Mouse (Mus musculus): Measurements from ENCODE around the gene Prtn3. TPM values are rescaled to one million over a fixed set of nuclear protein-coding genes. Genes with fewer than 3 reads are reported as not detected.

Gene Prtn3
- polyA plus RNA-seq, 1 experiment from 2014 or later = 64.6 TPM

DNA sequence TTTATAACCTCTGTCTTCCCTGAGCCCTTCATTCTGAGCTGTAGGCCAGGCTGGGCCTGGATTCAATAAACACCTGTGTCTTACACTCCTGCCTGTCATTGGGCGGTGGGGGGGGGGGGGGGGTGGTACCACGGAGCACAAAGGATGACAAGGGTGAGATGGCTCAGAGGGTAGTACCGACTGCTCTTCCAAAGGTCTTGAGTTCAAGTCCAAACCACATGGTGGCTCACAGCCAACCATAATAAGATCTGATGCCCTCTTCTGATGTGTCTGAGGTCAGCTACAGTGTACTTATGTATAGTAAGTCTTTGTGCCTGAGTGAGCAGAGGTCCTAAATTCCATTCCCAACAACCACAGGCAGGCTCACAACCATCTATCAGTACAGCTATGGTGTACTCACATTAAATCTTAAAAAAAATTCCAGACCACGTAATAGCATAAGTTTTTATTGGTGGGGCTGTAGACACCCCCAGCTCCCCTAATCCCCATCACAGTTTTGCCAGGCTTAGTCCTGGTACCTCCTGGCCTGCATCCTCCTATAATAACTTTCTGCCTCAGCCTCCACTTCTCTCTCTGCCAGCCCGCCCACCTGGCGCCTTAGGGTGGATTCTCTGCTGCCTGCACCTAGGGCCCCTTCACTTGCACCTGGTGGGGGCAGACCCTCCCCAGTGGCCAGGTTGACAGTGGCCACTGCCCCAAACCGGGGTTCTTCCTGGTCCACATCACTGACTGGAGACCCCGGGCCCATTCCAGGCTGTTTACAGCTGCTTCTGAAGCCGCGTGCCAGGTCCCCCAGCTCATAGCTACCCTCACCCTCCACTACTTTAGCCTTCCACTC is 9.7 kb upstream of the Prtn3 start:
- Histone ChIP-seq H3K27ac (no peak overlapping the region), H3K9ac (no peak overlapping the region), H3K36me3 (peaks cover 59% of the 10 kb centered on the region), H3K4me3 (replicated peaks) (no peak overlapping the region), H3K4me2 (no peak overlapping the region), H3K27me3 (no peaks in the 10 kb centered on the region), H3K9me3 (replicated peaks) (no peaks in the 10 kb centered on the region), H3K4me1 (replicated peaks) (peaks cover 15% of the 10 kb centered on the region)
- ATAC-seq (ENCODE audit: low read depth) (peak; percentile 19), DNase-seq (no peak)
- 58% methylated on average over 10 of the region's 10 CpGs for WGBS (ENCODE audit: insufficient replicate concordance)

DNA sequence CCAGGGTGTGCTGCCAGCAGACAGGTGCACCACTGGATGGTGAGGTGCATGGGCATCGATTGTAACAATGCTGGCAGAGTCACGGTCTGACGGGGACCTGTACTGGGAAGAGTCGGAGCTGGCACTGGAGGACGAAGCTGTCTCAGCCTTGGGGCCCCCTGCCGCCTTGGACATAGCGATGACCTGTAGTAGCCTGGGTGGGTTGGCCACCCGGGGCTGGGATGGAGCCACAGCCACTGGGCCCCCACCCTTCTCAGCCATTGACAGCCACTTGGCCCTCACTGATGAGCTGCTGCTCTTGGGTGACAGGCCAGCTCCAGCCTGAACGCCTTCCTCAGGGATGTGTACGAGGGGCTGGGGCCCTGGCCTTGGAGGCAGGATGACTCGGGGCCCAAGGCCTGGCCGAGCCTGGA is 9.1 kb upstream of the Prtn3 start:
- peaks cover 9% of the 10 kb centered on the region for H3K4me1 ChIP-seq (replicated peaks)
- H3K4me2 ChIP-seq = no peak overlapping the region
- 0 out of 2 replicates have a peak overlapping the region, but pooled peaks have one; percentile 36 for H3K27ac ChIP-seq
- H3K4me3 ChIP-seq (replicated peaks) = no peak overlapping the region
- H3K36me3 ChIP-seq = peaks cover 52% of the 10 kb centered on the region
- DNase-seq = no peak
- peak; percentile 31 for ATAC-seq (ENCODE audit: low read depth)
- WGBS (ENCODE audit: insufficient replicate concordance) = 63% methylated on average over 12 of the region's 12 CpGs
- no peaks in the 10 kb centered on the region for H3K9me3 ChIP-seq (replicated peaks)
- H3K9ac ChIP-seq = no peak overlapping the region
- H3K27me3 ChIP-seq = no peaks in the 10 kb centered on the region

DNA sequence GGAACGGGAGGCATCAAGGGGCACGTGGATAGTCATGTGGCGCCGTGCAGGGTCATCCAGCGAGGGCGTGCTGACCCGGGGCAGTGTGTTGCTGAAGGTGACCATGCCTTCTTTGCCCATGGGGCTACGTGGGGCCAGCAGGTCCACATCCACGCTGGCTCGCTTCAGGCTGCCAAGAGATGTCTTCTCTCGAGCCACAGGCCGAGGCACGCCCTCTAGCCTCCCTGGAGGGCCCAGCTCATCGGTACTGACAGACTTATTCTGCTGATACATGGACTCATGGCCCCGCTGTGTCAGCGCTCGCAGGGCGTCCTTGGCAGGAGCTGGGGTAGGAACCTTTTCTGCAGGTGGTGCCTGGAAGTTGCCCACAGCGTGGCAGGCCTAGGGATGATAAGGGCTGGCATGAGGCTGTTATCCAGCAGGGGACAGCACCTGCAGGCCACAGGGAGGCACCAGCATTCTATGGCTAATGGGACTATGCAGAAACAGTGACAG is 8.4 kb upstream of the Prtn3 start:
- no peak overlapping the region for H3K4me3 ChIP-seq (replicated peaks)
- H3K27ac ChIP-seq = no peak overlapping the region
- 62% methylated on average over 19 of the region's 19 CpGs for WGBS (ENCODE audit: insufficient replicate concordance)
- peaks cover 46% of the 10 kb centered on the region for H3K36me3 ChIP-seq
- no peak overlapping the region for H3K9ac ChIP-seq
- no peaks in the 10 kb centered on the region for H3K27me3 ChIP-seq
- peaks cover 9% of the 10 kb centered on the region for H3K4me1 ChIP-seq (replicated peaks)
- DNase-seq (no peak), ATAC-seq (ENCODE audit: low read depth) (no peak)
- H3K4me2 ChIP-seq = no peak overlapping the region
- no peaks in the 10 kb centered on the region for H3K9me3 ChIP-seq (replicated peaks)

DNA sequence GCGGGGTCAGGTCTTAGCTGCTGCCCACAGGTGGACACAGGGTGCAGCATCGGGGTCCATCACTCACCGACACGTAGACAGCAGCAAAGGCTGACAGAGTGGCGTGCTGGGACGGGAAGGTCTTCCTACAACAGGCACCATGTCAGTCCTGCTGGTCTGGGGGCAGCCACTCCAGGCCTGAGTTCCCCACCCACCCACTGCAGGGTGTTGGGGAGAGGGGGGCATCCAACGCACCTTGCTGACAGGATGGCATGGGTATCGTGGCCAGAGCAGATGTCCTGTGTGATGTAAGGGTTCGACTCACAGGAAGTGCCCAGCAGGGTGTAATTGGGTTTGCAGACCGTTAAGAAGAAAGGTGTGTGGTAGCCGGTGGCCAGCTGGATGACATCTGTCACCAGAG is 7.7 kb upstream of the Prtn3 start:
- DNase-seq (no peak), ATAC-seq (ENCODE audit: low read depth) (no peak)
- Histone ChIP-seq H3K9me3 (replicated peaks) (no peaks in the 10 kb centered on the region), H3K4me3 (replicated peaks) (no peak overlapping the region), H3K27me3 (no peaks in the 10 kb centered on the region), H3K4me2 (no peak overlapping the region), H3K4me1 (replicated peaks) (peaks cover 9% of the 10 kb centered on the region; the same call in 1 of the 2 replicates), H3K9ac (no peak overlapping the region), H3K36me3 (peaks cover 38% of the 10 kb centered on the region), H3K27ac (no peak overlapping the region)
- WGBS (ENCODE audit: insufficient replicate concordance) = 80% methylated on average over 11 of the region's 11 CpGs

DNA sequence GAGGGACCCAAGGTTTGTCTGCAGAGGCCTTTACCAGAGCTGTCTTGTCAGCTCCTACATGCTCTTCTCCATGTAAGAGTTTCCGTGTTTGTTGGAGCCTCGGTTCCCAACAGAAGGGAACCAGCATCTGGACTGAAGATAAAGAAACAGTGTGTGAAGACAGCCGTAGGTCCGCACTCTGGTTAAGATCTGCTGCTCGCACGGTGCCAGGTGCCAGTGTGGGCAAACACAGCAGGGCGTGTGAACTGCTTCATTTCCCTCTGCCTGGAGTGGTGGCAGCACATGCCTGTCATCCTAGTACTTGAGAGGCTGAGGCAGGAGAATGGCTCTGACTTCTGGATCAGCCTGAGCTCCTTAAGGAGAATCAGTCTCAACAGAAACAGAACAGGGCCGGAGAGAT is 2.4 kb upstream of the Prtn3 start:
- Histone ChIP-seq H3K27ac (no peak overlapping the region), H3K4me2 (no peak overlapping the region), H3K9ac (no peak overlapping the region), H3K4me1 (replicated peaks) (peaks cover 13% of the 10 kb centered on the region), H3K4me3 (replicated peaks) (no peak overlapping the region), H3K9me3 (replicated peaks) (no peaks in the 10 kb centered on the region), H3K27me3 (peaks cover 33% of the 10 kb centered on the region), H3K36me3 (no peaks in the 10 kb centered on the region)
- ATAC-seq (ENCODE audit: low read depth) (no peak), DNase-seq (no peak)
- WGBS (ENCODE audit: insufficient replicate concordance) = 82% methylated on average over 8 of the region's 8 CpGs

DNA sequence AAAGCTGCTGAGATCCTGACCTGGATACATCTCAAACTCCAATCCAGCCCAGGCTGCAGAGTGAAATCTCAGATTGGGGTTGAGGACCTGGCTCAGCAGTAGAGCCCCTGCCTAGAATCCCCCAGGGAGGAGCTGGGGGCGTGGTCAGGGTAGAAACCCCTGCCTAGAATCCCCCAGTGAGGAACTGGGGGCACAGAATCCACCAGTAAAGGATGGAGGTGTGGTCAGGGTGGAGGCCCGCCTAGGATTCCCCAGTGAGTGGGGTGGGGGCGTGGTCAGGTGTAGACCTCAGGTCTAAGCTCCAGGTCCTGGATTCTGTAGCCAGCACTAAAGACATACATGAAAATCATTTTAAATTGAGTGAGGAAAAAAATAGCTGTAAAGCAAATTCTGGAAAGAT is 1.4 kb upstream of the Prtn3 start:
- Histone ChIP-seq H3K36me3 (no peaks in the 10 kb centered on the region), H3K9me3 (replicated peaks) (no peaks in the 10 kb centered on the region), H3K27me3 (peaks cover 33% of the 10 kb centered on the region), H3K4me1 (replicated peaks) (peaks cover 23% of the 10 kb centered on the region), H3K27ac (no peak overlapping the region), H3K4me3 (replicated peaks) (no peak overlapping the region), H3K4me2 (no peak overlapping the region; the same call in 1 of the 2 replicates), H3K9ac (no peak overlapping the region)
- WGBS (ENCODE audit: insufficient replicate concordance) = 22% methylated on average over 3 of the region's 3 CpGs
- no peak for DNase-seq
- no peak for ATAC-seq (ENCODE audit: low read depth)

DNA sequence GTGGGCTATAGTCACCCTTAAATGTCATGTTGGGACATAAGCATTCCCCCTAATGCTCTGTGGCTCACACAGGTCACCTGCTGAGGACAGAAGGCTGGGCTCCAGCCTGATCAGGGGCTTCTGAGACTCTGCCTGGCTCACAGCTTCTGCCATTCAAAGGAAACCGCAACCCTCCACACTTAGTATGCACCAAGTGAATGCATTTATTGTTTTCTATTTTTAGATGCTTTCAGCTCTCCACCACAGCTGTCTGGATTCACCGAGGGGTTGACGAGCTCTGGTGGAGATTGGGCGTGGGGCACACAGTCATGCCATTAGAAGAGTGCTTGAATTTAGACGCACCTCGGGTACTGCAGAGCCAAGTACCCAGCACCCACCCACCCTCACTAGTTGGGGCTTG is 963 bp upstream of the Prtn3 start:
- Histone ChIP-seq H3K27me3 (peaks cover 33% of the 10 kb centered on the region), H3K4me2 (no peak overlapping the region; the same call in 1 of the 2 replicates), H3K27ac (no peak overlapping the region), H3K9me3 (replicated peaks) (no peaks in the 10 kb centered on the region), H3K36me3 (no peaks in the 10 kb centered on the region), H3K4me1 (replicated peaks) (peaks cover 28% of the 10 kb centered on the region), H3K4me3 (replicated peaks) (peak overlapping the region; percentile 58), H3K9ac (no peak overlapping the region)
- DNase-seq (no peak), ATAC-seq (ENCODE audit: low read depth) (no peak)
- 9% methylated on average over 6 of the region's 6 CpGs for WGBS (ENCODE audit: insufficient replicate concordance)

DNA sequence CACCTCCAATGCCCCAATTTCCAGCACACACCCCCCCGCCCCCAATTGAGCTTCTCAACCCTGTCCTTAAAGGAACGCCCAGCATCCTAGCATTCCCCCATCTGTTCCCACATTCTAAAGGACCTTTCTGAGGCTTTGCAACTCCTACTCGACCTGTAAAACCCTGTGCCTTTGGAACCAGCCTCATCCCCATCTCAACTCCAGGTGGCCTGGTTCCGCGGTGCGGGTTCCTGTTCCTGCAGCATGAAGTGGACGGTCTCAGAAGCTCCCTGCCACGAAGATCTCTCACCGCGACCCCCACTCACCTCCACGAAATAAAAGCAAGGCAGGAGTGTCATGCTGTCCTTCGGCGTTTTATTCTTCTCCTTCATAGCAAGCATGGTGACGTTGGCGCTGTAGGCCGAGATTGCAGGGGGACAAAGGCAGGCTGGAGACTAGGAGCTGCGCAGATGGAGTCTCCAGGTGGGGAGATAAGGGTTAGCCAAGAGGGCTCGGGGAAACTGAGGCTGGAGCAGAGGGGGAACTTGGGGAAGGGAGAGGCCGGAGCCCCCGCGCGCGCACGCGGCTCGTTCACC is 474 bp upstream of the Prtn3 start:
- peak overlapping the region; percentile 62 for H3K9ac ChIP-seq
- ATAC-seq (ENCODE audit: low read depth) (no peak), DNase-seq (no peak)
- H3K27ac ChIP-seq = no peak overlapping the region
- peaks cover 33% of the 10 kb centered on the region for H3K27me3 ChIP-seq
- H3K9me3 ChIP-seq (replicated peaks) = no peaks in the 10 kb centered on the region
- no peaks in the 10 kb centered on the region for H3K36me3 ChIP-seq
- H3K4me3 ChIP-seq (replicated peaks) = peak overlapping the region; percentile 58
- peaks cover 32% of the 10 kb centered on the region for H3K4me1 ChIP-seq (replicated peaks)
- WGBS (ENCODE audit: insufficient replicate concordance) = 3% methylated on average over 26 of the region's 26 CpGs
- peak overlapping the region; percentile 75 for H3K4me2 ChIP-seq

DNA sequence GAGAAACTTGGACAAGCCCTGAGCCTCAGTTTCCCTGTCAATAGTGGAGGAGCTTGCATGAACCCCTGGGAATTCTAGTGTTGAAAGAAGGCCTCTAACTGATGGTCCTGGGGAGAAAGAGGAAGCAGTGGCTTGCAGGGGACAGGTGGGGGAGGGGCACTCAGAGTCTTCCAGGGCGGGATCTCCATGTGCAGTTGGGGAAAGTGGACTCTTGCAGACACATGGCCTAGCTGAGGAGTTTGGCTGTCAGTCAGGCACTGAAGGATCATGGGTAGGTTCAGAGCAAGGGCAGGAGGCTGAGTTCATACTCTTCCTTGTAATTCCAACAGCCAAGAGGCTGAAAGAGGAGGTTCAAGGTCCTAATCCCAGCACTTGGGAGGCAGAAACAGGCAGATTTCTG is 2.9 kb downstream of the Prtn3 start:
- no peak overlapping the region for H3K9ac ChIP-seq
- WGBS (ENCODE audit: insufficient replicate concordance) = 9% methylated on average over 1 of the region's 1 CpGs
- peak overlapping the region; percentile 44 for H3K27ac ChIP-seq
- peaks cover 43% of the 10 kb centered on the region for H3K27me3 ChIP-seq
- H3K4me1 ChIP-seq (replicated peaks) = peaks cover 62% of the 10 kb centered on the region
- no peak overlapping the region for H3K4me2 ChIP-seq
- no peak for DNase-seq
- H3K4me3 ChIP-seq (replicated peaks) = no peak overlapping the region
- no peaks in the 10 kb centered on the region for H3K36me3 ChIP-seq
- H3K9me3 ChIP-seq (replicated peaks) = no peaks in the 10 kb centered on the region
- ATAC-seq (ENCODE audit: low read depth) = no peak

DNA sequence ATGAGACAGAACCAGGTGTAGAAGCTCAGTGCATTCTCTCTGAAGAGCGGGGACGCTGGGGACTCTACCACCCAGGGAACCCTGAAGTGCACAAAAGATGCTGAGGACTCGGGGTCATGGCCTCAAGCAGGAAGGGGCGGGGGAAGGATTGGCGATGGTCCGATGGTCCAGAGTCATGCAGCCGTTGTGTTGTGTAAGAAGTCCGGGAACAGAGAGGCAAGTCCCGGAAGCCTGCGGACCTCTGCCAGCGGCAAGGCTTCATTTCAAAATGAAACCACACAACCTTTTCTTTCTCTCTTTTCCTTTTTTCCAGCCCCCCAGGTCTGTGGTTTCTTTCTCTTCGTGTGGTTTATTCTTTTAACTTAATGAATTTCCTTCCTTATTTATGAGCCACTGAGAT is 3.5 kb downstream of the Prtn3 start:
- DNase-seq = no peak
- H3K4me1 ChIP-seq (replicated peaks) = peaks cover 68% of the 10 kb centered on the region
- H3K4me2 ChIP-seq = peak overlapping the region; percentile 28
- WGBS (ENCODE audit: insufficient replicate concordance) = 10% methylated on average over 12 of the region's 12 CpGs
- H3K36me3 ChIP-seq = no peaks in the 10 kb centered on the region
- H3K27ac ChIP-seq = peak overlapping the region; percentile 44
- H3K4me3 ChIP-seq (replicated peaks) = no peak overlapping the region
- no peak overlapping the region for H3K9ac ChIP-seq
- H3K27me3 ChIP-seq = peaks cover 44% of the 10 kb centered on the region
- H3K9me3 ChIP-seq (replicated peaks) = no peaks in the 10 kb centered on the region
- no peak for ATAC-seq (ENCODE audit: low read depth)

DNA sequence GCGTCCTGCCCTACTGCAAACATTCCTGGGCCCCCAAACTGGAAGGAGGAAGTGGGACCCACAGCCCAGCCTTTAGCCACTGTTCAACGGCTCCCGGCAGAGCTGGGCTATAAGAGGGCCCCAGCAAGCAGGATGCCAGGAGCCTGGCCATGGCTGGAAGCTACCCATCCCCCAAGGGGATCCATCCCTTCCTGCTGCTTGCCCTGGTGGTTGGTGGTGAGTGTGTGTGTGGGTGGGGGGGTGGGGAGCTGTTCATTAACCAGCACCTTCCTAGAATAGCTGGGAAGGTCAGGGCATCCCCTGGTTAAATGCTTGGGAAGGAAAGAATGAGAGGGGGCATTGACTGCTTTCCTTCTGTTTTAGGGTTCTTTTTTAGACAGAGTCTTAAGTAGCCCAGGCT is 5.3 kb downstream of the Prtn3 start:
- H3K27ac ChIP-seq = peak overlapping the region; percentile 55; the same call in 1 of the 2 replicates
- no peak overlapping the region for H3K4me3 ChIP-seq (replicated peaks)
- no peak for DNase-seq
- H3K4me2 ChIP-seq = peak overlapping the region; percentile 56
- peaks cover 34% of the 10 kb centered on the region for H3K27me3 ChIP-seq
- H3K9ac ChIP-seq = no peak overlapping the region; the same call in 1 of the 2 replicates
- WGBS (ENCODE audit: insufficient replicate concordance) = 18% methylated on average over 3 of the region's 3 CpGs
- ATAC-seq (ENCODE audit: low read depth) = no peak; the same call in 1 of the 2 replicates
- peaks cover 72% of the 10 kb centered on the region for H3K4me1 ChIP-seq (replicated peaks)
- H3K9me3 ChIP-seq (replicated peaks) = no peaks in the 10 kb centered on the region
- no peaks in the 10 kb centered on the region for H3K36me3 ChIP-seq
